Mouse (Mus musculus) retina, postnatal 1 day (tissue): ENCODE data around the gene Gp1bb.

ENCODE experiments used
- DNase-seq: peaks from one replicate; pipeline ENCODE4 v3.0.0-alpha.2; 2012

The Gp1bb gene

GRCm38 (mm10) chr16:18598006-18598405 lies 24.2 kb downstream of the Gp1bb start:
- DNase-seq = no peak

GRCm38 (mm10) chr16:18596255-18596654 lies 25.9 kb downstream of the Gp1bb start:
- DNase-seq = no peak

- no peak for DNase-seq
Measured at GRCm38 (mm10) chr16:18593930-18594329, 28.3 kb downstream of the Gp1bb start.

GRCm38 (mm10) chr16:18591047-18592018 lies 30.9 kb downstream of the Gp1bb start:
- DNase-seq = peak; percentile 76

GRCm38 (mm10) chr16:18589804-18590790 lies 32.1 kb downstream of the Gp1bb start, which contains the start of gene Tbx1:
Gene Tbx1, minus strand, starts transcription at chr16:18590671.
- peak; percentile 49 for DNase-seq

GRCm38 (mm10) chr16:18589080-18589621 lies 33.1 kb downstream of the Gp1bb start:
- no peak for DNase-seq

GRCm38 (mm10) chr16:18588738-18589055 lies 33.5 kb downstream of the Gp1bb start:
- DNase-seq = peak; percentile 30

GRCm38 (mm10) chr16:18587847-18588737 lies 34.1 kb downstream of the Gp1bb start:
- DNase-seq = peak; percentile 59

GRCm38 (mm10) chr16:18586906-18587546 lies 35.2 kb downstream of the Gp1bb start:
- DNase-seq = no peak

GRCm38 (mm10) chr16:18586076-18586905 lies 35.9 kb downstream of the Gp1bb start:
- DNase-seq = peak; percentile 43

GRCm38 (mm10) chr16:18585676-18586075 lies 36.5 kb downstream of the Gp1bb start:
- peak; percentile 30 for DNase-seq

- DNase-seq = no peak
Measured at GRCm38 (mm10) chr16:18584901-18585510, 37.2 kb downstream of the Gp1bb start.

- DNase-seq = no peak
Measured at GRCm38 (mm10) chr16:18583673-18584357, 38.4 kb downstream of the Gp1bb start.

GRCm38 (mm10) chr16:18583169-18583568 lies 39.0 kb downstream of the Gp1bb start:
- no peak for DNase-seq

GRCm38 (mm10) chr16:18582426-18583148 lies 39.6 kb downstream of the Gp1bb start:
- DNase-seq = no peak

GRCm38 (mm10) chr16:18581623-18582205 lies 40.5 kb downstream of the Gp1bb start:
- peak; percentile 66 for DNase-seq

- DNase-seq = no peak
Measured at GRCm38 (mm10) chr16:18581050-18581622, 41.1 kb downstream of the Gp1bb start.

- DNase-seq = no peak
Measured at GRCm38 (mm10) chr16:18580389-18580788, 41.8 kb downstream of the Gp1bb start.
